Mouse (Mus musculus) cerebellum, adult 18-20 months (tissue): ENCODE results near the gene Inha.

Experiments used
- DNase-seq, 2 experiments: peaks; one replicate each; pipeline ENCODE4 v3.0.0; 2021

Inha gene

GRCm38 (mm10) chr1:75507006-75507405 lies at the start of gene Inha:
Gene Inha (plus strand): TSS chr1:75507077.
- no peak for DNase-seq

DNA sequence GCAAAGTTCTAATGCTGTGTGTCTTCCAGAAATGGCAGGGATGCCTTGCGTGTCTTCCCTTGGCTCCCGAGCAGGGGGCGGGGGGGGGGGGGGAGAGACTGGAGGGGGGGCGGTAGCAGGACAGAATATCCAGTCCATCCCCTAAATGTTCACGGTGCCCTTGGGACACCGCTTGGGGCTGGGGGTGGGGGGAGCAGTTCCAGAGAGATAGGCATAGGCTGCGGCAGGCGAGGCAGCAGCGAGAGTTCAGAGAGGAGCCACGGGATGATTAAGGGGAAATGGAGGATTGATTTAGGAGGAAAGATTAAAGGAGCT lies 49.2 kb upstream of the Inha start:
- no peak for DNase-seq

DNA sequence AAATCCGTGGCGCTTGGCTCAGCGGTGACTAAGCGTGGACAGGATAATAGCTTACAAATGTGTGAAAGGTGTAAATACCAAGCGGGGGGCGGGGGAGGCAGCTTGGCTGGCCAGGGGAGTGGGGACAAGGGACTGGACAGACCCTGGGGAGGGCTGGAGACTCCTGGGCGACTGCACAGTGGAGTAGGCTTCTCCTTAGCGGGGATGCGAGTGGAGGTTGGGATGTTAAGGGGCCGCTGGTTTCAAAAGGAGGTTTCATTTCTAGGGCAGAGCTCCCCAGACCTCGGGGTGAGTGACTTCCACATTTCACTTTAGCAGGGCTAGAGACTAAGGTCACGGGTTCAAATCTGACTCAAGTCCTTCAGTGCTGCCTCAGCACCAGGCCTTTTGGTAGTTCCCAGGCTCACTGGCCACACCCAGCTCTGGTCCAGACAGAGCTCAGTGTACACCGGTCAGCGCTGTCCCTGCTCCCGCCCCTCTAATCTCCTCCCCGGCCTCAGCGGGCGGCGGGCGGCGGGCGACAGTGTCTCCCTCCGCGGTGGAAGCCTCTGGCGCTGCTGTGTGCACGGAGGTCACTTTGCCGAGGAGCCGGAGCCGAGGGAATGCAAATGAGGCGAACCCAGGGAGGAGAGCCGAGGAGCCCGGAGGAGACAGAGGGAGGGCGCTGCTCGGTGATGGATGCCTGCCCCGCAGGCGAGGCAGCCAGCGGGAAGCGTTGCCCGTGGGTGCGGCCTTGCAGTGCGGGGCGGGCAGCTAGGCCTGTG lies 48.7 kb upstream of the Inha start:
- DNase-seq, result peak; percentile 45 to 51

- peak in 1 of 2 experiments; percentile 44 for DNase-seq
Measured at GRCm38 (mm10) chr1:75458789-75459684, 47.8 kb upstream of the Inha start.

GRCm38 (mm10) chr1:75460297-75460696 lies 46.6 kb upstream of the Inha start:
- no peak for DNase-seq

DNA sequence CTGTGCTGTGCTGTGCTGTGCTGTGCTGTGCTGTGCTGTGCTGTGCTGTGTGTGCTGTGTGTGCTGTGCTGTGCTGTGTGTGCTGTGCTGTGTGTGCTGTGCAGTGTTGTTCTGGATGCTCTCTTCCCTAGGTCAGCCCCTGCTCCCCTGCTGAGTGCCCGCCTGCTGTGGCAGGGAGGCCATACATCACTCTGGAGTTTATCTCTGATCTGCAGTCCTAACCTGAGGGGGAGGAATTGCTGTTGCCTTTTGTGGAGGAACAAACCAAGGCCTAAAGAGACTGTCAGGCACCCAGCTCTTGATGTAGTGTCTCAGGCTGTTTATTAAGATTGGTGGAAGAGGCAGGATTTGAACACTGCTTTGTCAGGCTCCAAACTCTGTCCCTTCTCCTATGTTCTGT lies 44.2 kb upstream of the Inha start:
- DNase-seq, result no peak

DNA sequence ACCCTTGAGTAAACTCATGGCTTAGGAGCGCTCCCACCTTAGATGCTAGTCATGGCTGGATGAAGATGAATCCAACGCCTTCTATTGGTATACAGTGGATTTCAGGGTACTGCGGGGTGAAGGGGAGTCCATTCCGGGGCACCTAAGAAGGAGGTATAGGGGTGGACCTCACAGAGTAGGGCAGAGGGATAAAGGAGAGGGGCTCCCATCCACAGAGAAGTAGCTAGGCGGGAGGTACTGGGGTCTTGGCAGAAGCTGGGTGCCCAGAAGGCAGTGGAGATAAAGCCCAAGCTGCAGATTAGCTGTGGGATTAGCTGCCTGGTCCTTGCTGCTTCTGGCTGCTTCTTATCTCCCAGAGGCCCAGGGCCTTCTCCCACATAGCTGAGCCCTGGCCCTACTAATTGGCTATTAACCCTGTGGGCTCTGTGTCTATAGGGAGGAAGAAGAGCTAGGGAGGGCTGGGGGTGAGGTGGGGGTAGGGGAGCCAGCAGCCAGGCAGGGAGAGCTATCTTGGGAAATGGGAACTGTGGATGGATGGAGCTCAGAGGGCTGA lies 43.1 kb upstream of the Inha start:
- DNase-seq, result no peak

DNA sequence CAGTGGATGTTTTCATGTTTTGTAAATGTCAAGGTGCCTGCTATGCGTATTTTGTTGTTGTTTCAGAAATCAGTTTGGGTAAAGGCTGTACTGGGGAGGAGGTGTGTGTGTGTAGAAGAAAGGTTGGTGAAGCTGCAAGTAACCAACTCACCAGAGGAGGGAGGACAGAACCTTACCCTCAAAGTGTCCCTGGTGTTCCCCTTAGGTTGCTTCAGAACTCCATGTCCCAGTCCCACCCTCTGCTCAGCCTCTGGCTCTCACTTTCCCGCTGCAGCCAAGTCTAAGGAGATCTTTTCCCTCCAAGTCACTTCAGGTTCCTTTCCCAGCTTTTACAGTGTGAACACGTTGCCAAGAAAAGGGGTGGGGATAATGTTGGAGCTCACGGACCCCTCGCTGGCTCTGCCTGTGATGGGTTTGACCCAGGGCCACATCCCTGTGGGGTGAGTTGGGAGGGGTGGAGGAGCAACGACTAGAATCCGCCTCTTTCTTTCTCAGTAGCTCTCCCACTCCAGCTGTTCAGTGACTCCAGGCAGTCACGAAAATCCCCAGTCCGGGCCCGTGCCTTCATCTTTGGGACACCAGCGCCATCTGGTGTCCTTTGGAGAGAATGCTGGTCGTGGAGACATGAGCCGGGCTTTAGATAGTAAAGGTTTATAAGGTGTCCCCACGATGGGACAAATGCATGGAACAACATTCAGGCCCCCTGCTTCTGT lies 39.5 kb upstream of the Inha start:
- peak; percentile 76 to 91 for DNase-seq

DNA sequence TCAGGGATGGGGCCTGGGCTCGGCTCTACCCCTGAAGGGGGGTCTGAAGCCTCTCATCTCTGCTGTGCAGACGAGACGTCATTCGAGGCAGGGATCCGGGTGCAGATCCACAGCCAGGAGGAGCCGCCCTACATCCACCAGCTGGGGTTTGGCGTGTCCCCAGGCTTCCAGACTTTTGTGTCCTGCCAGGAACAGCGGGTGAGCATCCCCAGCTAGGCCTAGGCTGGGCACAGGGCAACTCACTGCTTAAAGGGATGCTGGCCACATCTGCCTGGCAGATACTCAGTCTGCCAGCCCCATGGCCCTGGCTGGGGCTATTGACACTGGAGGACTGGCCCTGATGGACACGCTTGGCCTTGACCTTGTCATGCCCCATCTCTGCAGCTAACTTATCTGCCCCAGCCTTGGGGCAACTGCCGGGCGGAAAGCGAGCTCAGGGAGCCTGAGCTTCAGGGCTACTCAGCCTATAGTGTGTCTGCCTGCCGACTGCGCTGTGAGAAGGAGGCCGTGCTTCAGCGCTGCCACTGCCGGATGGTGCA lies 37.5 kb upstream of the Inha start:
- no peak for DNase-seq

DNA sequence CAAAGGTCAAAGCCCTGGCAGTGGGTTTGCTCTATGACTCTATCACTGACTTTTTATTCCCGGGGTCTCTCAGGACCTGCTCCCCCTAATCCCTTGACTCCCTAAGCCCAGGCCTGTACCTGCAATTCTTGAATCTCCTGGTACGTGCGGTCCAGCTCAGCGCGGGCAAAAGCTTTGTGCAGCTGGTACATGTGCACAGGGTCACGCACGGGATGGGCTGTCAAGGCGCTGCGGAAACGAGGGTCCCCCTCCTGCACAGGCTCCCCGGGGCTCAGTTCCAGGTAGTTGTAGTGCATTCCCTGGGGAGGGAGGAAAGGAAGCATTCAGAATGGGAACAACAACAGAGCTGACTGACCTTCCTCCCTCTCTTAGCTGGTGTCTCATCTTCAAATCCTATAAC lies 30.4 kb upstream of the Inha start:
- no peak for DNase-seq

GRCm38 (mm10) chr1:75477264-75477965 lies 29.5 kb upstream of the Inha start:
- peak; percentile 92 to 96 for DNase-seq

- DNase-seq, result peak in 1 of 2 experiments; percentile 38
Measured at GRCm38 (mm10) chr1:75477966-75478290, 28.9 kb upstream of the Inha start.

- no peak for DNase-seq
Measured at GRCm38 (mm10) chr1:75478497-75478896, 28.4 kb upstream of the Inha start.

GRCm38 (mm10) chr1:75478916-75479634 lies 27.8 kb upstream of the Inha start, which contains the start of the genes Chpf and Tmem198:
Gene Chpf (minus strand): TSS chr1:75479307.
Gene Tmem198 (plus strand): TSS chr1:75479532.
- peak; percentile 98 to 99 for DNase-seq

DNA sequence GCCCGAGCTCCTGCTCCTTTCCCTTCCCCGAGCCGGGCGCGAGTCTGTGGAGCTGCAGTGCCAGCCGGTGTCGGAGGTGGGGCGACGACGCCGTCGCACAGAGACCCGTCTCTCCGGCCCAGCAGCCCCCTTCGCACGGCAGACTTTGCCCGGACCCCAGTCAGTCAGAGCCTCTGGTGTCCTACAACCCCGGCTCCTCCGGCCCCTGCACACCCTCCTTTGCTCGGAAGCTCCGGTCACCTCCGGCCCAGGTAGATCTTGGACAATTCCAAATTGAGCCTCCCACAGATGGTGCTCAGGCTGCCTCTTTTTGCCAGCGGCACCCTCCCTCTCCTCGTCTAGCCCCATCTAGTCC lies 27.3 kb upstream of the Inha start:
- no peak for DNase-seq

GRCm38 (mm10) chr1:75480036-75480435 lies 26.8 kb upstream of the Inha start:
- peak; percentile 41 to 54 for DNase-seq

DNA sequence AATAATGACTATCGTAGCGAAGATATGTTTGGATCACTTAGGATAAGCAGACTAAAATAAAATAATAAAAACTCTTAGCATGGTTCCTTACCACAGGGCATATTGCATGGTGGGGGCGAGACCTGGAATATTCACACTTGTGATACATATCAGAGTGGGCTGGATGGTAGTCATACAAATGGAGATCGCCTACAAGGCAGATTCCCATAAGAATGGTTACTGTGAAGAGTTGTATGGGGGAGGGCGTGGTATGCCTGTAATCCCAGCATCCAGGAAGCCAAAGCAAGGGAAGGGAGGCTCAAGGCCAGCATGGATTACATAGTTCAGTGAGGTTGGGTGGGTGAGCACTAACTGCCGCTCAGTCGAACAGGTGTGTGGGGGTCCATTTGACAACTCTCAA lies 26.1 kb upstream of the Inha start:
- no peak for DNase-seq

GRCm38 (mm10) chr1:75486561-75486960 lies 20.3 kb upstream of the Inha start:
- DNase-seq, result no peak

DNA sequence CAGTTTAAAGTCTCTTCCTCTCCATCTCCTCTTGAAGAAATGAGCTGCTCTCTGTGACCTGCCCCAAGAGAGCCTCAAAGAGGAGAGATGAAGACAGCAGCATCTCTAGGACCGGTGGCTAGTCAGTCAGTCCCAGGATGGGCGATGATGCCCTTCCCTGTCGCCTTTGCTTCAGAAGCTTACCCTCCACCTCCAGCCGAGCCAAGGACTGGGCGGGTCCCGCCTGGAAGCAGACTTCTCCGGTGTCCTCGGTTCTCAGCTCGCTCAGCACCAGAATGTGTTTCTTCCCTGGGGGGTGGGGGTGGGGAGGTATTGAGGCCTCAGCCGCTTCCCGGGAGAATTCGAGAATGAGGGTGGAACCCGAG lies 19.9 kb upstream of the Inha start:
- peak in 1 of 2 experiments; percentile 48 for DNase-seq

DNA sequence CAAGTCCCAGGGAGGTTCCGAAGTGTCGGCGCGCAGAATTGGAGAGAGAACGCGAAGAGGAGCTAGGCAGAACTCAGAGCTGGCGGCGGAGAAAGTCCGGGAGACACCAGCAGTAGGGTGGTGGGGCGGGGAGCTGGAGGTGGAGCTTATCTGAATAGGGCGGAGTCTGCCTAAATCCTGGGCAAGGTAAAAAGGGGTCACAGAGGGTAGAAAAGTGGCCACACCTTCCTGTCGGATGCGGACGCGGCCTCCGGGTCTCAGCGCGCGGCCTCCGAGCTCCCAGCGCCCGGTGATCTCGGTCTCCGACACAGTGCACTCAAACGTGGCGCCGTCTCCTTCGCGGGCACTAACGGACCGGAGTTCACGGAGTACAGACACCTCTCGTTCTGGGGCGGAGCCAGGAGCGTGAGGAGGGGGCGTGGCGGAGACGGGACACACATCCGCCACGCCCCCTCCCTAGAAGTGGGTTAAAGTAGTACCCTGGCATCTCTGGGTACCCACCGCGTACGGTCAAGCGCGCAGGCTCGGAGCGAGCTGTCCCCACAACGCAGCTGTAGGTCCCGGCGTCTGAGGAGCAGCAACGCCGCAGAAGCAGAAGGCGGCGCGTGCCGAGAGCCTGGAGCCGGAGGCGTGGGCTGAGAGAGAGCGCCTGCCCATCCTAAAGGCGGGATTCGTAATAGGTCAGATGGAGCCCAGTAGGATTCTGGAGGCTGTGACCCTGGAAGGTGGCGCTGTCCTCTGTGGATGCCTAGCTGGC lies 19.3 kb upstream of the Inha start:
- DNase-seq, result peak; percentile 86
